Mouse (Mus musculus) thymus, postnatal 4 days (tissue): Measurements from ENCODE around the gene Ilf2.

ENCODE experiments used
- DNase-seq: peaks from one replicate; pipeline ENCODE4 v3.0.0; 2021

Ilf2 gene

GRCm38 (mm10) chr3:90464552-90465080 is 11.3 kb upstream of the Ilf2 start:
- no peak for DNase-seq

GRCm38 (mm10) chr3:90465081-90465685 is 10.7 kb upstream of the Ilf2 start:
- peak; percentile 56 for DNase-seq

- DNase-seq: peak; percentile 26
Measured at GRCm38 (mm10) chr3:90465686-90466310, 10.1 kb upstream of the Ilf2 start, which contains the start of gene Npr1. Gene Npr1 (minus strand): TSS chr3:90465866.

- no peak for DNase-seq
Measured at GRCm38 (mm10) chr3:90466311-90466766, 9.6 kb upstream of the Ilf2 start.

- no peak for DNase-seq
Measured at GRCm38 (mm10) chr3:90467618-90468300, 8.2 kb upstream of the Ilf2 start.

GRCm38 (mm10) chr3:90472213-90472612 is 3.7 kb upstream of the Ilf2 start:
- peak; percentile 77 for DNase-seq

GRCm38 (mm10) chr3:90475151-90475830 is 635 bp upstream of the Ilf2 start:
- DNase-seq: no peak

GRCm38 (mm10) chr3:90486998-90487397 is 11.1 kb downstream of the Ilf2 start:
- no peak for DNase-seq

GRCm38 (mm10) chr3:90488576-90488975 is 12.7 kb downstream of the Ilf2 start:
- DNase-seq: no peak

GRCm38 (mm10) chr3:90490696-90491256 is 14.8 kb downstream of the Ilf2 start, which contains the start of gene Snapin:
Gene Snapin (minus strand): TSS chr3:90491033.
- DNase-seq: peak; percentile 98

GRCm38 (mm10) chr3:90491350-90491749 is 15.4 kb downstream of the Ilf2 start:
- DNase-seq: peak; percentile 48

GRCm38 (mm10) chr3:90493831-90494540 is 18.1 kb downstream of the Ilf2 start:
- no peak for DNase-seq

- no peak for DNase-seq
Measured at GRCm38 (mm10) chr3:90495850-90496525, 20.1 kb downstream of the Ilf2 start.

GRCm38 (mm10) chr3:90497597-90497996 is 21.7 kb downstream of the Ilf2 start:
- no peak for DNase-seq

- no peak for DNase-seq
Measured at GRCm38 (mm10) chr3:90503444-90503843, 27.5 kb downstream of the Ilf2 start.

- no peak for DNase-seq
Measured at GRCm38 (mm10) chr3:90505216-90505615, 29.3 kb downstream of the Ilf2 start.

GRCm38 (mm10) chr3:90506362-90506761 is 30.4 kb downstream of the Ilf2 start:
- DNase-seq: no peak

- DNase-seq: no peak
Measured at GRCm38 (mm10) chr3:90508287-90508949, 32.5 kb downstream of the Ilf2 start.

- DNase-seq: peak; percentile 100
Measured at GRCm38 (mm10) chr3:90508950-90509746, 33.2 kb downstream of the Ilf2 start, which contains the start of gene Chtop. Gene Chtop (minus strand): TSS chr3:90509498.

- DNase-seq: no peak
Measured at GRCm38 (mm10) chr3:90509747-90510123, 33.8 kb downstream of the Ilf2 start.
